Mouse (Mus musculus): ENCODE measurements at regions not wholly inside any gene's neighbourhood (a gene's known extent, or its start where the extent isn't known, plus 50 kb on each side); places are given as distances from the start of the nearest gene placed in this dataset.

GRCm38 (mm10) chr3:41230961-41231377, 148.1 kb upstream of the Pgrmc2 start:
- DNase-seq (ENCODE audit: low spot score): no peak

GRCm38 (mm10) chr3:41229493-41229892, 146.6 kb upstream of the Pgrmc2 start:
- no peak for DNase-seq (ENCODE audit: low spot score)

GRCm38 (mm10) chr3:41228536-41228935, 145.7 kb upstream of the Pgrmc2 start:
- peak; percentile 42 for DNase-seq (ENCODE audit: low spot score)

- DNase-seq (ENCODE audit: low spot score): no peak
These were observed 137.9 kb upstream of the Pgrmc2 start for GRCm38 (mm10) chr3:41220746-41221145.

GRCm38 (mm10) chr3:41217770-41218169, 134.9 kb upstream of the Pgrmc2 start:
- DNase-seq (ENCODE audit: low spot score): no peak

GRCm38 (mm10) chr3:41213533-41213932, 130.7 kb upstream of the Pgrmc2 start:
- no peak for DNase-seq (ENCODE audit: low spot score)

GRCm38 (mm10) chr3:41210333-41210732, 127.5 kb upstream of the Pgrmc2 start:
- DNase-seq (ENCODE audit: low spot score): no peak

GRCm38 (mm10) chr3:41202895-41203294, 120.0 kb upstream of the Pgrmc2 start:
- DNase-seq (ENCODE audit: low spot score): no peak

GRCm38 (mm10) chr3:41201782-41202181, 118.9 kb upstream of the Pgrmc2 start:
- peak; percentile 14 for DNase-seq (ENCODE audit: low spot score)

GRCm38 (mm10) chr3:41200026-41200425, 117.2 kb upstream of the Pgrmc2 start:
- no peak for DNase-seq (ENCODE audit: low spot score)

- no peak for DNase-seq (ENCODE audit: low spot score)
These were observed 115.5 kb upstream of the Pgrmc2 start for GRCm38 (mm10) chr3:41198216-41198976.

- peak; percentile 76 for DNase-seq (ENCODE audit: low spot score)
These were observed 112.5 kb upstream of the Pgrmc2 start for GRCm38 (mm10) chr3:41195113-41195975.

GRCm38 (mm10) chr3:41194311-41195112, 111.7 kb upstream of the Pgrmc2 start:
- no peak for DNase-seq (ENCODE audit: low spot score)

- DNase-seq (ENCODE audit: low spot score): no peak
These were observed 102.7 kb upstream of the Pgrmc2 start for GRCm38 (mm10) chr3:41185305-41186097.

GRCm38 (mm10) chr3:41184375-41184774, 101.5 kb upstream of the Pgrmc2 start:
- DNase-seq (ENCODE audit: low spot score): no peak

GRCm38 (mm10) chr3:41182900-41183595, 100.2 kb upstream of the Pgrmc2 start:
- no peak for DNase-seq (ENCODE audit: low spot score)

- peak; percentile 78 for DNase-seq (ENCODE audit: low spot score)
These were observed 99.4 kb upstream of the Pgrmc2 start for GRCm38 (mm10) chr3:41182036-41182899.

GRCm38 (mm10) chr3:41181438-41181837, 98.6 kb upstream of the Pgrmc2 start:
- no peak for DNase-seq (ENCODE audit: low spot score)

- no peak for DNase-seq (ENCODE audit: low spot score)
These were observed 98.1 kb upstream of the Pgrmc2 start for GRCm38 (mm10) chr3:41180911-41181310.

Measured in ovary, postnatal 36 days (tissue).